ENCODE assay signal across 12 mouse cellular contexts in the genomic region with DNA sequence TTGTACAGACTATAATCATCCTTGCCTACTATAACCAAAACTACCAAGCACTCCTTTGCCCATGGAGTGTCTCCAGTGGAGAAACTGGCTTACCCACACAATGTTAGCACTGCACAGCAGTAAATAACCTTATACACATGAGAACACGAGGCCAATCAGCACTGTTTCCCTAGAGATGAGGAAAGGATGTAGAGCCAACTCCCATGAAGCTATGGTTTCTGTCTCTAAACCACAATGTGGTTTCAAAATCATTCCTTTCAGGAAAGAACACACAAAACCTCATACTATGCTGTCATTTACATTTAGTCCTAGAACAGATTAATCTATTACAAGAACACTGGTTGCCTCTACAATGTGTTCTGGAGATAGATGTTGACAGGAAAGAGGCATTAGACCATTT. TPM values are rescaled to one million over a fixed set of nuclear protein-coding genes. Genes with fewer than 3 reads are reported as not detected.
DNase-seq lines count a peak whose midpoint lies in the region; ATAC-seq and TF ChIP-seq lines count a peak whose summit lies in the region.
"Had no signal": no experiment of that assay in that cellular context is flagged by ENCODE, and none has a peak within 500 bp of the region (broad histone marks: within the 10 kb centered on the region; RNA-seq: fewer than 3 reads in every experiment).

No protein-coding gene starts in this region.

- no peak for TF ChIP-seq CTCF in CH12.LX (conservative IDR thresholded peaks at IDR 0.05 in 1 of 2, IDR thresholded peaks at IDR 0.05 in 1 of 2; ENCODE audit: low read depth in 2 of 2, low read length in 2 of 2)

- no peak overlapping the region for H3K9ac ChIP-seq in hindbrain, embryonic 12.5 days
- H3K9ac ChIP-seq in hindbrain, embryonic 11.5 days (ENCODE audit: low read depth, low read length): no peak overlapping the region
- H3K9ac ChIP-seq in CH12.LX (ENCODE audit: insufficient read depth, low read depth): 0 out of 2 replicates have a peak overlapping the region, but pooled peaks have one; percentile 81
- H3K9ac ChIP-seq in forebrain, embryonic 13.5 days: no peak overlapping the region
- no peak overlapping the region for H3K9ac ChIP-seq in liver, embryonic 16.5 days (ENCODE audit: low read depth, low read length)

- peaks cover 4% of the 10 kb centered on the region for H3K79me2 ChIP-seq in CH12.LX (replicated peaks; ENCODE audit: control insufficient read depth, extremely low read depth, insufficient read depth, poor library complexity, severe bottlenecking)

- no peak for TF ChIP-seq RAD21 in CH12.LX (IDR thresholded peaks at IDR 0.05; ENCODE audit: low read depth, low read length)

- dilution Hi-C loops in CH12.LX (cut with MboI; ENCODE audit: extremely low pct_ligation_motif_present, extremely low pct_unique_long_range_greater_than_20kb, low sequenced_read_pairs): no loop called here

- ATAC-seq in hindbrain, embryonic 12.5 days (ENCODE audit: low FRiP score): no peak
- no peak for ATAC-seq in hindbrain, embryonic 11.5 days (ENCODE audit: low FRiP score)
- no peak for ATAC-seq in forebrain, embryonic 13.5 days
- no peak for ATAC-seq in liver, embryonic 16.5 days (ENCODE audit: low read depth)

- in situ Hi-C loops in CH12.LX (cut with MboI; ENCODE audit: low pct_ligation_motif_present, low pct_unique_long_range_greater_than_20kb, low sequenced_read_pairs): no loop called here

- 0 out of 2 replicates have a peak overlapping the region, but pooled peaks have one; percentile 98 for H3K4me2 ChIP-seq in hindbrain, embryonic 12.5 days (replicated peaks)
- no peak overlapping the region for H3K4me2 ChIP-seq in hindbrain, embryonic 11.5 days (replicated peaks; ENCODE audit: low read depth, low read length)
- H3K4me2 ChIP-seq in CH12.LX (ENCODE audit: insufficient read depth, low read depth, poor library complexity, severe bottlenecking): peak overlapping the region; percentile 99
- H3K4me2 ChIP-seq in forebrain, embryonic 13.5 days: peak overlapping the region; percentile 99
- H3K4me2 ChIP-seq in liver, embryonic 16.5 days (ENCODE audit: low read depth, low read length): peak overlapping the region; percentile 93; the same call in 1 of the 2 replicates

- no peak overlapping the region for H3K4me3 ChIP-seq in hindbrain, embryonic 12.5 days
- no peak overlapping the region for H3K4me3 ChIP-seq in hindbrain, embryonic 11.5 days (ENCODE audit: low read depth, low read length)
- H3K4me3 ChIP-seq in CH12.LX (replicated peaks in 1 of 3; ENCODE audit: low read depth in 2 of 3, low read length in 2 of 3, poor library complexity in 1 of 3): peak overlapping the region; percentile 25 to 93 (median 79)
- H3K4me3 ChIP-seq in forebrain, embryonic 13.5 days: peak overlapping the region; percentile 89; the same call in 1 of the 2 replicates
- no peak overlapping the region for H3K4me3 ChIP-seq in liver, embryonic 16.5 days (ENCODE audit: low read depth, low read length)

- H3K4me1 ChIP-seq in hindbrain, embryonic 12.5 days: peaks cover 8% of the 10 kb centered on the region
- H3K4me1 ChIP-seq in hindbrain, embryonic 11.5 days (replicated peaks; ENCODE audit: control insufficient read depth, insufficient read depth, low read length): no peaks in the 10 kb centered on the region; the same call in 1 of the 2 replicates
- H3K4me1 ChIP-seq in CH12.LX (ENCODE audit: control insufficient read depth in 1 of 2, insufficient read depth in 2 of 2): peaks cover 8 to 39% of the 10 kb centered on the region in 2 experiments
- peaks cover 22% of the 10 kb centered on the region for H3K4me1 ChIP-seq in forebrain, embryonic 13.5 days
- H3K4me1 ChIP-seq in liver, embryonic 16.5 days (ENCODE audit: control insufficient read depth, low read depth, low read length): peaks cover 14% of the 10 kb centered on the region

- no peaks in the 10 kb centered on the region for H3K27me3 ChIP-seq in hindbrain, embryonic 12.5 days
- H3K27me3 ChIP-seq in hindbrain, embryonic 11.5 days (ENCODE audit: control insufficient read depth, insufficient read depth, low read length): no peaks in the 10 kb centered on the region
- H3K27me3 ChIP-seq in CH12.LX (replicated peaks): no peaks in the 10 kb centered on the region
- no peaks in the 10 kb centered on the region; the same call in 1 of the 2 replicates for H3K27me3 ChIP-seq in forebrain, embryonic 13.5 days
- no peaks in the 10 kb centered on the region for H3K27me3 ChIP-seq in liver, embryonic 16.5 days (ENCODE audit: control insufficient read depth, insufficient read depth, low read depth, low read length)
- H3K27me3 ChIP-seq: stomach, embryonic 15.5 days had no signal

- no peak for TF ChIP-seq POLR2A in CH12.LX (IDR thresholded peaks at IDR 0.05; ENCODE audit: low read depth, low read length)

- TF ChIP-seq EP300 in CH12.LX (IDR thresholded peaks at IDR 0.05; ENCODE audit: low read length): no peak

- DNase-seq in hindbrain, embryonic 11.5 days (ENCODE audit: low spot score): no peak
- peak; percentile 40 for DNase-seq in CH12.LX (ENCODE audit: extremely low read depth)
- no peak for DNase-seq in cerebellum, adult 9-10 months
- no peak for DNase-seq in right cerebral cortex, adult 2 months (ENCODE audit: low spot score in 2 of 2)
- DNase-seq in retina, postnatal 1 day: no peak
- DNase-seq: layer of hippocampus, postnatal 36 days had no signal

- no peaks in the 10 kb centered on the region for H3K9me3 ChIP-seq in hindbrain, embryonic 12.5 days (replicated peaks)
- H3K9me3 ChIP-seq in hindbrain, embryonic 11.5 days (ENCODE audit: control insufficient read depth, low read length): no peaks in the 10 kb centered on the region
- no peaks in the 10 kb centered on the region for H3K9me3 ChIP-seq in CH12.LX (replicated peaks; ENCODE audit: low read length)
- H3K9me3 ChIP-seq in forebrain, embryonic 13.5 days (replicated peaks): no peaks in the 10 kb centered on the region
- no peaks in the 10 kb centered on the region for H3K9me3 ChIP-seq in liver, embryonic 16.5 days (replicated peaks; ENCODE audit: control insufficient read depth, low read length)
- H3K9me3 ChIP-seq: stomach, embryonic 15.5 days had no signal

- H3K27ac ChIP-seq in hindbrain, embryonic 12.5 days: no peak overlapping the region
- H3K27ac ChIP-seq in hindbrain, embryonic 11.5 days (ENCODE audit: low read depth, low read length): no peak overlapping the region
- H3K27ac ChIP-seq in CH12.LX (ENCODE audit: insufficient read depth, low read depth): no peak overlapping the region
- no peak overlapping the region for H3K27ac ChIP-seq in forebrain, embryonic 13.5 days
- no peak overlapping the region for H3K27ac ChIP-seq in liver, embryonic 16.5 days (ENCODE audit: low read length)

- WGBS in hindbrain, embryonic 12.5 days: 61% methylated on average over 1 of the region's 1 CpGs
- 78% methylated on average over 1 of the region's 1 CpGs for whole genome bisulfite sequencing in hindbrain, embryonic 11.5 days
- 70% methylated on average over 1 of the region's 1 CpGs for WGBS in forebrain, embryonic 13.5 days
- WGBS in liver, embryonic 16.5 days (ENCODE audit: insufficient replicate concordance): 20% methylated on average over 1 of the region's 1 CpGs

- peaks cover 23% of the 10 kb centered on the region for H3K36me3 ChIP-seq in hindbrain, embryonic 12.5 days
- no peaks in the 10 kb centered on the region for H3K36me3 ChIP-seq in hindbrain, embryonic 11.5 days (ENCODE audit: control insufficient read depth, insufficient read depth, low read length)
- peaks cover 22 to 26% of the 10 kb centered on the region in 2 experiments for H3K36me3 ChIP-seq in CH12.LX (replicated peaks in 1 of 2; ENCODE audit: control insufficient read depth in 1 of 2, insufficient read depth in 1 of 2, low read length in 1 of 2)
- H3K36me3 ChIP-seq in forebrain, embryonic 13.5 days (ENCODE audit: poor library complexity, severe bottlenecking): peaks cover 21% of the 10 kb centered on the region
- peaks cover 5% of the 10 kb centered on the region for H3K36me3 ChIP-seq in liver, embryonic 16.5 days (ENCODE audit: control insufficient read depth, insufficient read depth)

RNA-seq across cellular contexts. Expression of gene Pigt, which starts 1.0 kb away (rescaled TPM):
- 48.9 and 53.3 TPM in 2 replicates for polyA plus RNA-seq in hindbrain, embryonic 12.5 days (2016; fragmentation: Nextera tagmentation; extraction: Ambion mirVana)
- polyA plus RNA-seq in hindbrain, embryonic 11.5 days (2014; fragmentation: Nextera tagmentation; extraction: Ambion mirVana): 47.9 and 56.8 TPM in 2 replicates
- 36.8 and 39.2 TPM in 2 replicates for total RNA-seq in CH12.LX (2012; rRNA removed)
- total RNA-seq in CH12.LX (2014; rRNA removed): 12.4 and 14.0 TPM in 2 replicates
- polyA plus RNA-seq in CH12.LX (2012; ENCODE audit: insufficient read length, low read depth): 66.2 and 91.8 TPM in 2 replicates
- polyA plus RNA-seq in forebrain, embryonic 13.5 days (2015; fragmentation: Nextera tagmentation; extraction: Ambion mirVana): 47.2 and 52.2 TPM in 2 replicates
- polyA plus RNA-seq in liver, embryonic 16.5 days (2015; fragmentation: Nextera tagmentation; extraction: Ambion mirVana): 20.8 and 24.0 TPM in 2 replicates

RNA-seq across cellular contexts. Expression of gene Dbndd2, which starts 10.4 kb away (rescaled TPM):
- 5.1 and 7.2 TPM in 2 replicates for polyA plus RNA-seq in hindbrain, embryonic 12.5 days (2016; fragmentation: Nextera tagmentation; extraction: Ambion mirVana)
- polyA plus RNA-seq in hindbrain, embryonic 11.5 days (2014; fragmentation: Nextera tagmentation; extraction: Ambion mirVana): 2.4 and 3.8 TPM in 2 replicates
- 1.6 and 5.7 TPM in 2 replicates for total RNA-seq in CH12.LX (2012; rRNA removed)
- 0.61 TPM in 1 of 2 replicates, not detected in the other for total RNA-seq in CH12.LX (2014; rRNA removed)
- 0.31 and 0.53 TPM in 2 replicates for polyA plus RNA-seq in CH12.LX (2012; ENCODE audit: insufficient read length, low read depth)
- polyA plus RNA-seq in forebrain, embryonic 13.5 days (2015; fragmentation: Nextera tagmentation; extraction: Ambion mirVana): 6.3 and 7.3 TPM in 2 replicates
- polyA plus RNA-seq in liver, embryonic 16.5 days (2015; fragmentation: Nextera tagmentation; extraction: Ambion mirVana): 1.5 and 2.7 TPM in 2 replicates
- total RNA-seq: hematopoietic stem cell, adult 5-6 weeks had no signal

RNA-seq across cellular contexts. Expression of gene Trp53tg5, which starts 22.8 kb away (rescaled TPM):
- polyA plus RNA-seq in hindbrain, embryonic 12.5 days (2016; fragmentation: Nextera tagmentation; extraction: Ambion mirVana): not detected in 2 replicates
- polyA plus RNA-seq in hindbrain, embryonic 11.5 days (2014; fragmentation: Nextera tagmentation; extraction: Ambion mirVana): not detected in 2 replicates
- total RNA-seq in CH12.LX (2012; rRNA removed) (not detected in 2 replicates), CH12.LX (2014; rRNA removed) (not detected in 2 replicates)
- polyA plus RNA-seq in CH12.LX (2012; ENCODE audit: insufficient read length, low read depth): not detected in 2 replicates
- polyA plus RNA-seq in forebrain, embryonic 13.5 days (2015; fragmentation: Nextera tagmentation; extraction: Ambion mirVana): not detected in 2 replicates
- polyA plus RNA-seq in liver, embryonic 16.5 days (2015; fragmentation: Nextera tagmentation; extraction: Ambion mirVana): not detected in 2 replicates
- total RNA-seq: hematopoietic stem cell, adult 5-6 weeks; layer of hippocampus, postnatal 36 days; neutrophil, adult 5-6 weeks had no signal

RNA-seq across cellular contexts. Expression of gene Gm20458, which starts 35.6 kb away (rescaled TPM):
- 1.2 and 5.7 TPM in 2 replicates for polyA plus RNA-seq in hindbrain, embryonic 12.5 days (2016; fragmentation: Nextera tagmentation; extraction: Ambion mirVana)
- polyA plus RNA-seq in hindbrain, embryonic 11.5 days (2014; fragmentation: Nextera tagmentation; extraction: Ambion mirVana): 4.8 and 5.4 TPM in 2 replicates
- total RNA-seq in CH12.LX (2012; rRNA removed): 0.88 and 1.1 TPM in 2 replicates
- total RNA-seq in CH12.LX (2014; rRNA removed): 0.74 TPM in 1 of 2 replicates, not detected in the other
- polyA plus RNA-seq in CH12.LX (2012; ENCODE audit: insufficient read length, low read depth): 0.31 and 1.2 TPM in 2 replicates
- 3.6 and 3.7 TPM in 2 replicates for polyA plus RNA-seq in forebrain, embryonic 13.5 days (2015; fragmentation: Nextera tagmentation; extraction: Ambion mirVana)
- 4.6 and 5.6 TPM in 2 replicates for polyA plus RNA-seq in liver, embryonic 16.5 days (2015; fragmentation: Nextera tagmentation; extraction: Ambion mirVana)
- total RNA-seq: hematopoietic stem cell, adult 5-6 weeks; neutrophil, adult 5-6 weeks had no signal

RNA-seq across cellular contexts. Expression of gene Sys1, which starts 39.6 kb away (rescaled TPM):
- 65.1 and 71.5 TPM in 2 replicates for polyA plus RNA-seq in hindbrain, embryonic 12.5 days (2016; fragmentation: Nextera tagmentation; extraction: Ambion mirVana)
- 71.3 and 72.2 TPM in 2 replicates for polyA plus RNA-seq in hindbrain, embryonic 11.5 days (2014; fragmentation: Nextera tagmentation; extraction: Ambion mirVana)
- 58.5 and 59.7 TPM in 2 replicates for total RNA-seq in CH12.LX (2012; rRNA removed)
- 41.8 and 46.6 TPM in 2 replicates for total RNA-seq in CH12.LX (2014; rRNA removed)
- 46.5 and 57.4 TPM in 2 replicates for polyA plus RNA-seq in CH12.LX (2012; ENCODE audit: insufficient read length, low read depth)
- 71.8 and 72.4 TPM in 2 replicates for polyA plus RNA-seq in forebrain, embryonic 13.5 days (2015; fragmentation: Nextera tagmentation; extraction: Ambion mirVana)
- polyA plus RNA-seq in liver, embryonic 16.5 days (2015; fragmentation: Nextera tagmentation; extraction: Ambion mirVana): 24.5 and 24.8 TPM in 2 replicates

Comparison
In these comparisons a context has a peak if more than half of its experiments do, and no peak if none do; other contexts are left out.
1. H3K4me3 ChIP-seq: peak in CH12.LX (3 of 3) and forebrain, embryonic 13.5 days (single experiment); none in hindbrain, embryonic 12.5 days (single experiment), hindbrain, embryonic 11.5 days (single experiment) and liver, embryonic 16.5 days (single experiment).